Mouse (Mus musculus) CH12.LX (cell line): ENCODE results near the gene Morc2a. TPM values are rescaled to one million over a fixed set of nuclear protein-coding genes. Genes with fewer than 3 reads are reported as not detected.

ENCODE experiments used
- DNase-seq: peaks from one replicate; pipeline ENCODE4 v3.0.0-alpha.2; 2013; ENCODE audit errors: extremely low read depth
- H3K27ac ChIP-seq: 2 replicates; pipeline ENCODE4 v1.5.1; 2012; ENCODE audit warnings: low read depth, mild to moderate bottlenecking, control low read depth, moderate library complexity; ENCODE audit not compliant: insufficient read depth
- H3K27me3 ChIP-seq: replicated peaks from 2 replicates; pipeline ENCODE3; 2012; ENCODE audit warnings: inconsistent platforms
- H3K36me3 ChIP-seq, 2 experiments: replicated peaks in 1 of 2; 2 replicates each; pipeline versions ENCODE3 to v1.6.1; 2012; ENCODE audit warnings: inconsistent platforms in 1 of 2, low read length in 1 of 2, mild to moderate bottlenecking in 1 of 2, mixed read lengths in 1 of 2, moderate library complexity in 1 of 2; ENCODE audit not compliant: control insufficient read depth in 1 of 2, insufficient read depth in 1 of 2
- H3K4me1 ChIP-seq, 2 experiments: 2 replicates each; pipeline ENCODE4 v1.6.1; 2012; ENCODE audit warnings: inconsistent platforms in 1 of 2, moderate library complexity in 1 of 2; ENCODE audit not compliant: insufficient read depth in 2 of 2, control insufficient read depth in 1 of 2
- H3K4me2 ChIP-seq: 2 replicates; pipeline ENCODE4 v1.6.1; 2012; ENCODE audit warnings: low read depth, mild to moderate bottlenecking, control low read depth; ENCODE audit not compliant: poor library complexity, insufficient read depth, severe bottlenecking
- H3K4me3 ChIP-seq, 3 experiments: fragments of 150-350 bp in 1 of 3; sonication (generic) in 1 of 3; replicated peaks in 1 of 3; 2 replicates each; pipeline versions ENCODE3 to v1.5.1; 2011 to 2012; ENCODE audit warnings: low read depth in 2 of 3, low read length in 2 of 3, mild to moderate bottlenecking in 2 of 3, moderate library complexity in 2 of 3, control low read depth in 1 of 3, improper control_type of control experiment in 1 of 3, inconsistent platforms in 1 of 3, mixed read lengths in 1 of 3; ENCODE audit not compliant: poor library complexity in 1 of 3
- H3K79me2 ChIP-seq: replicated peaks from 2 replicates; pipeline ENCODE4 v1.6.1; 2012; ENCODE audit warnings: mild to moderate bottlenecking, moderate library complexity; ENCODE audit not compliant: control insufficient read depth, poor library complexity, insufficient read depth, severe bottlenecking; ENCODE audit errors: extremely low read depth
- H3K9ac ChIP-seq: 2 replicates; pipeline ENCODE4 v1.6.1; 2012; ENCODE audit warnings: low read depth, mild to moderate bottlenecking, control low read depth, moderate library complexity; ENCODE audit not compliant: insufficient read depth
- H3K9me3 ChIP-seq: replicated peaks from 2 replicates; pipeline ENCODE3; 2012; ENCODE audit warnings: low read length, inconsistent platforms, mixed read lengths
- CHD1 ChIP-seq: IDR thresholded peaks from 2 replicates; pipeline ENCODE4 v1.6.1; 2012; ENCODE audit warnings: low read depth, low read length, improper control_type of control experiment, inconsistent platforms
- CTCF ChIP-seq, 2 experiments: IDR thresholded peaks in 1 of 2; conservative IDR thresholded peaks in 1 of 2; 2 replicates each; pipeline ENCODE4 v1.5.1; 2011 to 2012; ENCODE audit warnings: low read depth in 2 of 2, low read length in 2 of 2, improper control_type of control experiment in 1 of 2, inconsistent platforms in 1 of 2, mild to moderate bottlenecking in 1 of 2, moderate library complexity in 1 of 2
- ELF1 ChIP-seq: IDR thresholded peaks from 2 replicates; pipeline ENCODE4 v1.6.1; 2014; ENCODE audit warnings: low read depth, mild to moderate bottlenecking, inconsistent platforms, low read length, improper control_type of control experiment
- EP300 ChIP-seq: IDR thresholded peaks from 2 replicates; pipeline ENCODE4 v1.6.1; 2011; ENCODE audit warnings: low read length, improper control_type of control experiment
- ETS1 ChIP-seq: conservative IDR thresholded peaks from 2 replicates; pipeline ENCODE4 v1.6.1; 2012; ENCODE audit warnings: low read depth, mild to moderate bottlenecking, inconsistent platforms, low read length, improper control_type of control experiment, moderate library complexity
- GABPA ChIP-seq: IDR thresholded peaks from 2 replicates; pipeline ENCODE4 v1.6.1; 2012; ENCODE audit warnings: low read depth, low read length, improper control_type of control experiment, inconsistent platforms; ENCODE audit not compliant: insufficient replicate concordance
- KAT2A ChIP-seq: IDR thresholded peaks from 2 replicates; pipeline ENCODE4 v1.6.1; 2012; ENCODE audit warnings: low read length, improper control_type of control experiment, inconsistent platforms; ENCODE audit not compliant: insufficient replicate concordance
- MAFK ChIP-seq: IDR thresholded peaks from 2 replicates; pipeline ENCODE4 v1.6.1; 2011; ENCODE audit warnings: low read length, improper control_type of control experiment; ENCODE audit not compliant: insufficient replicate concordance
- MAZ ChIP-seq: IDR thresholded peaks from 2 replicates; pipeline ENCODE4 v1.6.1; 2012; ENCODE audit warnings: low read depth, mild to moderate bottlenecking, inconsistent platforms, low read length, improper control_type of control experiment, moderate library complexity
- MEF2A ChIP-seq: IDR thresholded peaks from 2 replicates; pipeline ENCODE4 v1.6.1; 2014; ENCODE audit warnings: low read depth, mild to moderate bottlenecking, inconsistent platforms, low read length, improper control_type of control experiment, borderline replicate concordance
- MXI1 ChIP-seq: IDR thresholded peaks from 2 replicates; pipeline ENCODE4 v1.6.1; 2011; ENCODE audit warnings: mild to moderate bottlenecking, low read depth, low read length, improper control_type of control experiment
- MYC ChIP-seq: IDR thresholded peaks from 2 replicates; pipeline ENCODE4 v1.6.1; 2011; ENCODE audit warnings: low read depth, mild to moderate bottlenecking, improper control_type of control experiment, low read length
- NELFE ChIP-seq: IDR thresholded peaks from 2 replicates; pipeline ENCODE4 v1.6.1; 2011; ENCODE audit warnings: low read depth, low read length, improper control_type of control experiment
- NRF1 ChIP-seq: IDR thresholded peaks from 2 replicates; pipeline ENCODE4 v1.6.1; 2014; ENCODE audit warnings: low read depth, mild to moderate bottlenecking, inconsistent platforms, low read length, improper control_type of control experiment, moderate library complexity
- POLR2A ChIP-seq: IDR thresholded peaks from 2 replicates; pipeline ENCODE4 v1.6.1; 2011; ENCODE audit warnings: low read depth, mild to moderate bottlenecking, improper control_type of control experiment, low read length
- POLR2AphosphoS2 ChIP-seq: IDR thresholded peaks from 2 replicates; pipeline ENCODE4 v1.6.1; 2011; ENCODE audit warnings: low read depth, low read length, improper control_type of control experiment
- SMC3 ChIP-seq: IDR thresholded peaks from 2 replicates; pipeline ENCODE4 v1.6.1; 2011; ENCODE audit warnings: low read depth, low read length, improper control_type of control experiment
- TCF12 ChIP-seq: IDR thresholded peaks from 2 replicates; pipeline ENCODE4 v1.6.1; 2014; ENCODE audit warnings: low read depth, mild to moderate bottlenecking, inconsistent platforms, low read length, improper control_type of control experiment
- UBTF ChIP-seq: IDR thresholded peaks from 2 replicates; pipeline ENCODE4 v1.6.1; 2012; ENCODE audit warnings: low read depth, mild to moderate bottlenecking, inconsistent platforms, low read length, improper control_type of control experiment, moderate library complexity
- ZKSCAN1 ChIP-seq: IDR thresholded peaks from 2 replicates; pipeline ENCODE4 v1.6.1; 2012; ENCODE audit warnings: low read depth, inconsistent platforms, low read length, improper control_type of control experiment, borderline replicate concordance
- dilution Hi-C: fragments of 300-500 bp; cut with MboI; formaldehyde crosslinking; loops from 2 replicates; pipeline ENCODE4 v1.14.3; 2020; ENCODE audit warnings: low sequenced_read_pairs; ENCODE audit not compliant: extremely low pct_unique_long_range_greater_than_20kb, extremely low pct_ligation_motif_present
- in situ Hi-C: fragments of 300-500 bp; cut with MboI; formaldehyde crosslinking; loops from 3 replicates; pipeline ENCODE4 v1.14.3; 2019; ENCODE audit warnings: low sequenced_read_pairs, low pct_ligation_motif_present, low pct_unique_long_range_greater_than_20kb, mixed read lengths
- polyA plus RNA-seq: library from polyadenylated mRNA; unstranded; fragments of >175 nt; gene quantifications from 2 replicates; pipeline ENCODE4 v1.2.1, GENCODE M21; 2012; ENCODE audit warnings: low read depth; ENCODE audit not compliant: insufficient read length
- total RNA-seq, 2 experiments: library from RNA; depleted of rRNA; stranded (reverse); fragments of 300-350 nt in 1 of 2; fragments of >200 nt in 1 of 2; gene quantifications; 2 replicates each; pipeline ENCODE4 v1.2.3; 2012 to 2014

The Morc2a gene
- total and polyA plus RNA-seq, 3 experiments, result 28.1 to 44.1 (median 28.2) TPM

DNA sequence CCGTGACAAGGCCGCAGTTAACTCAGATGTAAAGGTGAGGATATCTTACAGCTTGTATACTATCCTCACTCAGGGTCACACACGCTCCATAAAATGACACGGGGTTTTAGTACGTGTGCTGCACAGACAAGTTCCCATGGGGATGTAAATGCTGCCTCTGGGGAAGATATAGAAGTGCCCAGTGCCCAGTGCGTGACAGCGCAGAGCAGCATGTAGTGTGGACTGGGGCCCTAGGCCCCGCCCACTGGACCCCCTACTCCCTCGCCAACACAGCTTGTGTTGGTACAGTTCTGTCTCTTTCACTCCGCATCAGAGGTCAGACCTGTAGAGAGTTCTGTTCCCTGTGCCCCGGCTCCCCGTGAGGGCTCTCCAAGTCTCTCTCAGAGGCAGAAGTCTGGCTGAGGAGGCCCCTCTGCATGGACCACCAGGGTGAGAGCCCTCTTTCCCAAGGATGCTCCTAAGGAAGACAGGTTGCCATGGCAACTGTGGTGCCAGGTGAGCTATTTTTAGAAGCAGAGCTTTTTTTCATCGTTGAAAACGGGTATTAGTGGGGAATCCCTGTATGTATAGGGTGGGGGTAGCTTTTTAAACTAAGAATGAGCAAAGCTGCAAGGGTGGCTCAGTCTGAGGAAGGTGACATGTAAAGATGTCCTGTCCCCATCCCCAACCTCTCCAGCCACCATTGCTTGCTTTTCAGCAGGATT lies 85.1 kb downstream of the Morc2a start:
- no peak overlapping the region for H3K9ac ChIP-seq
- TF ChIP-seq KAT2A, result no peak
- TF ChIP-seq ETS1, result no peak
- no peak for TF ChIP-seq CHD1
- no peak for TF ChIP-seq MEF2A
- TF ChIP-seq EP300, result no peak
- no peak for TF ChIP-seq GABPA
- no peak for TF ChIP-seq SMC3
- TF ChIP-seq TCF12, result no peak
- TF ChIP-seq UBTF, result no peak
- no peak overlapping the region for H3K4me2 ChIP-seq
- in situ Hi-C loops, result no loop called here
- H3K4me3 ChIP-seq, result no peak overlapping the region
- H3K79me2 ChIP-seq, result no peaks in the 10 kb centered on the region
- peaks cover 23% of the 10 kb centered on the region for H3K27me3 ChIP-seq
- dilution Hi-C loops, result no loop called here
- H3K9me3 ChIP-seq, result no peaks in the 10 kb centered on the region
- H3K36me3 ChIP-seq, result no peaks in the 10 kb centered on the region
- no peak overlapping the region for H3K27ac ChIP-seq
- H3K4me1 ChIP-seq, result peaks cover 0 to 10% of the 10 kb centered on the region in 2 experiments; a peak in 2 of 4 replicates
- DNase-seq, result no peak

DNA sequence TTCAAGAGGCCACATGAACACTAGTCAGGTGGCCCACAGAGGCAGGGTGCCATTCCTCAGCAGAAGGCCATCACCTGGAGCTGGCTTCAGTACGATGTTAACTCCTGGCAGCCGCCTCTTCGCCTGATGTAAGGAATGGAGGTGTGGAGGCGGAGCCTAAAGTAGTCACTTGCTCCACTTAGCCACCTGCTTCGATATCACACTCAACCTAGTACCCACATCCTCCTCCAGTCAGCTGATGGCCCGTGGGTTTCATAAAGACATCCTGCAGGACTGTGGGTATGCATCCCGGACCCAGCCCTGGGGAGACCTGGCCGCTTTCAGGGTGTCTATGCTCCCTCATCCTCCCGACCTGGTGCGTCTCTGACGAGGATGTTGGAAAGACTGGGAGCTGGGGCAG lies 86.7 kb downstream of the Morc2a start:
- Histone ChIP-seq H3K4me3 (no peak overlapping the region), H3K36me3 (no peaks in the 10 kb centered on the region)
- no peak for TF ChIP-seq MAFK
- TF ChIP-seq GABPA, result no peak
- TF ChIP-seq MAZ, result no peak
- TF ChIP-seq POLR2A, result no peak
- TF ChIP-seq ZKSCAN1, result no peak
- TF ChIP-seq NELFE, result no peak
- no peak for TF ChIP-seq MXI1
- TF ChIP-seq ELF1, result no peak
- TF ChIP-seq CTCF (conservative IDR thresholded peaks at IDR 0.05 in 1 of 2, IDR thresholded peaks at IDR 0.05 in 1 of 2; ENCODE audit: low read depth in 2 of 2, low read length in 2 of 2), result no peak
- no peak for TF ChIP-seq POLR2AphosphoS2
- no peak for TF ChIP-seq UBTF
- no peak for TF ChIP-seq NRF1
- no peak for TF ChIP-seq MYC
- TF ChIP-seq, all 38 proteins: peak for 0
- Histone ChIP-seq H3K27ac (no peak overlapping the region), H3K9me3 (no peaks in the 10 kb centered on the region), H3K27me3 (peaks cover 24% of the 10 kb centered on the region), H3K4me1 (no peaks in the 10 kb centered on the region), H3K79me2 (no peaks in the 10 kb centered on the region), H3K9ac (no peak overlapping the region), H3K4me2 (no peak overlapping the region)
- in situ Hi-C loops, result loop anchor here (5.0 kb wide), 1 partner anchor 38 kb away; no protein-coding TSS in a partner anchor
- no peak for DNase-seq
- dilution Hi-C loops, result no loop called here
